Mouse (Mus musculus): ENCODE results near the gene Ppp6r2. TPM values are rescaled to one million over a fixed set of nuclear protein-coding genes. Genes with fewer than 3 reads are reported as not detected.

Ppp6r2 gene
- total RNA-seq (2014; fragmentation: Nextera tagmentation) (9.2 and 10.5 TPM in 2 replicates), total RNA-seq (2017) (5.8 and 6.4 TPM in 2 replicates)

DNA sequence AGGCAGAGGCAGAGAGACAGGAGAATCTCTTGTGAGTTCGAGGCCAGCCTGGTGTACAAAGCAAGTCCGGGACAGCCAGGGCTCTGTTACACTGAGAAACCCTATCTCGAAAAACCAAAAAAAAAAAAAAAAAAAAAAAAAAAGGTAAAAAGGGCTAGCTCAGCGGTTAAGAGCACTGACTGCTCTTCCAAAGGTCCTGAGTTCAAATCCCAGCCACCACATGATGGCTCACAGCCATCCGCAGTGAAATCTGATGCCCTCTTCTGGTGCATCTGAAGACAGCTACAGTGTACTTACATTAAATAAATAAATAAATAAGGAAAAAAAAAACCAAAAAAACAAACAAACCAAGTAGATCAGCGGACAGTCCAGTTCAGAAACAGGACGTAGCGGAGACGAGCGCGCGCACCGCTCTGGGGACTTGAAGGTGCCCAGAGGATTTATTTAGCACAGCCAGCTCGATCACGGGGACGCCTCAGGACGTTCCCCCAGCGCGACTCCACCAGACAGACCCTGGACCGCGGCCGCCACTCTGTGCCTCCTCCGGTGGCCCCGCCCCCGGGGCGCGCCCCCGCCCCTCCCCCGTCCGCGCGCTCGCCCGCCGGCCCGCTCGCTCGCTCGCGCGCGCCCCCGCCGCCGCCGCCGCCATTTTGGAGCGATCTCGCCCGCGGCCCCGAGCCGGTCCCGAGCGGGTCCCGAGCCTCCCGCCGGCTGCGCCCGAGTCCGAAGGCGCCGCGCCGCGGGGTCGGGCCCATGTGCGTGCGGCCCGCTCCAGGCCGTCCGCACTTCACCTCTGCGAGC is at the start of gene Ppp6r2:
Ppp6r2 (plus strand) TSS at position 639 of the 801 bp plus-strand sequence.
- ATAC-seq (replicated peaks; ENCODE audit: poor library complexity, severe bottlenecking) = peak; percentile 70

DNA sequence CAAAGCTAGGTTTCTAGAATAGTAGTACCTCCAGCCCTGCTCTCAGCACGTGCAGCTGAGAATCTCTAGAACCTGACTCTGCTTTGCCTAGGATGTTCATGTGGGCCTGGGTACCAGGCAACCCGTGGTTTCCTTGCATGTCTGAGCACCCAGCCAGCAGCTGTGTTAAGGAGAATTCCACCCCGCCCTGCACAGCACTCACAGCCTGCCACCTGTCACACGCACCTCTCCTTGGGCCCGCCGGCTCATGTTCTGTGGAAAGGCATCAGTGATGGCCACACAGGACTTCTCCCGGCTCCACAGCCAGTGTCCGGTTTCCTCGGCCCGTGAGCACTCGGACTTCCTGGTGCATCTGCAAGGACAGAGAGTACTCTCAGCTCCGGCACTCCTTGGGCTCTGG is 45.9 kb upstream of the Ppp6r2 start:
- ATAC-seq (replicated peaks; ENCODE audit: poor library complexity, severe bottlenecking) = no peak

DNA sequence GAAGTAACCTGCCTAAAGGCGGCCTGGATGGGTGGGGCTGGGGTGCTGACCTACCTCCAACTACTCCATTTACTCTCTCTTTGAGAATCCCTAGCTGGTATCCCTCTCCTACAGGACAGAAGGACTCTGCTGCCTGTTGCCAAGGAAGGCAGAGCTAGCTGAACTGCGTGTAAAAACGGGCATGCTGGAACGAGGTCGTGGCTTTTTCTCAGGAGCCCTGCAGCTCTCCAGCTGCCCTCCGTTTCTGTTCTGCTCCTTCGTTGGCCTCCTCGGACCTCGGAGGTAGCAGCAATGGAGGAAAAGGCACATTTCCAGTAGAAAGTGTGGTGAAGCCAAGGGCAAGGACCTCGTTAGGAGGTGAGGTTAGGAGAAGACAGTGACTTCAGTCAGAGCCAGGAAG is 42.4 kb upstream of the Ppp6r2 start:
- no peak for ATAC-seq (replicated peaks; ENCODE audit: poor library complexity, severe bottlenecking)

DNA sequence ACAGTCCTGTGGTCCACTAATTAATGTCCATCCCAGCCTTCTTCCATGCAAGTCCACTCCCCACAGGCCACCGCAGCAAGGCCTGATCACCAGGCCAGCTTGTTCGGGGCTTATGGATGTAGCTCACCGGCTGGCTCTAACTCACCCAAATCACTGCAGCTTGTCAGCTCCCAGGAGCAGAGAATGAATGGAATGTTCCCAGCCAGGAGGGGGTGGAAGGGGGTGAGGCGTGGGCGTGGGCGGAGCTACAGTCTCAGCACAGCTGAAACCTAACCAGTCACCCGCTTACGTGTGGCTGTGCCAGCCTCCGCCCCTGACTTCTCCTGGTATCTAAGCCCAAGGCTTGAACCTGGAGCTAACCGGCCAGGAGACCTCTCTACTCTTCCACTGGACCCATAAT is 41.9 kb upstream of the Ppp6r2 start:
- ATAC-seq (replicated peaks; ENCODE audit: poor library complexity, severe bottlenecking) = no peak

DNA sequence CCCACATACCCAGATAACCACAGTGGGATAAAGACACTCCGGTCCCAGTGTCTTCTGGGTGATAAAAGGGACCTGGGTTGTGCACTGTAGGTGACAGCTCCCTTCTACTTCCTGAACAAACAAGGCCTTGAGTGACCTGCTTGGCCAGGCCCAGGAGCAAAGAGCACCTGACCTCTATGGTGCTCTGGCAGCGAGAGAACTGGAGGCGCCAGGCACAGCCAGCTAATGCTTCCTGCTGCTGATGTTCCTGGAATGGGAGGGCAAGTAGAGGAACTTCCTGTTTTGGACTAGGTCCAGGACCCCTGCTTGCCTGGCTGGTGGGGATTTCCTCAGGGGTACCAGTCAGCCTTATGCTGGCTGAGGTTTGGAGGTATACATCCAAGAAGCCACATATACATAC is 41.3 kb upstream of the Ppp6r2 start:
- peak; percentile 17; the same call in 1 of the 2 replicates for ATAC-seq (replicated peaks; ENCODE audit: poor library complexity, severe bottlenecking)

DNA sequence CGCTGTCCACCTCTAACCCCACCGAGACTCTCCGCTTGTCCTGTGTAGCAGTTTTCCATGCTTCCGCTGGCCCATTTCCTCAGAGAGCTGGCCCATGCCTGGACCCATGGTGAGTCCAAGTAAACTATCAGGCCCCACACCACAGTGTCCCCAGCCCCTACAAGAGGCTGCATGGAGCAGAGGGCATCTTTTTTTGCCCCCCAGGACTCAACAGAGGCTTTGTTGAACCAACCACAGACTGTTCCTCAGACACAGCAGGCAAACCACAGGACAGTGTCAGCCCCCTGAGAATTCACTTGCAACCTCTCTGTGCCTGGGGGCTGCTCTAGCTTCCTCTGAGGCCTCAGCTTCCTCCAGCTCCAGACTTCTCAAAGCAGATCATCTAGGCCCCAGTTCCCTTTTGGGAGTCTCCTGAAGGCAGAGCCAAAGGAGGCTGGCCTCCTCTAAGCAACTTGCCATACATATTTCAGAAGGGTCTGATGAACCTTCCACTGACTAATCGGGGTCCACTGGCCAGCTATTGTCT is 39.8 kb upstream of the Ppp6r2 start:
- peak; percentile 28 for ATAC-seq (replicated peaks; ENCODE audit: poor library complexity, severe bottlenecking)

DNA sequence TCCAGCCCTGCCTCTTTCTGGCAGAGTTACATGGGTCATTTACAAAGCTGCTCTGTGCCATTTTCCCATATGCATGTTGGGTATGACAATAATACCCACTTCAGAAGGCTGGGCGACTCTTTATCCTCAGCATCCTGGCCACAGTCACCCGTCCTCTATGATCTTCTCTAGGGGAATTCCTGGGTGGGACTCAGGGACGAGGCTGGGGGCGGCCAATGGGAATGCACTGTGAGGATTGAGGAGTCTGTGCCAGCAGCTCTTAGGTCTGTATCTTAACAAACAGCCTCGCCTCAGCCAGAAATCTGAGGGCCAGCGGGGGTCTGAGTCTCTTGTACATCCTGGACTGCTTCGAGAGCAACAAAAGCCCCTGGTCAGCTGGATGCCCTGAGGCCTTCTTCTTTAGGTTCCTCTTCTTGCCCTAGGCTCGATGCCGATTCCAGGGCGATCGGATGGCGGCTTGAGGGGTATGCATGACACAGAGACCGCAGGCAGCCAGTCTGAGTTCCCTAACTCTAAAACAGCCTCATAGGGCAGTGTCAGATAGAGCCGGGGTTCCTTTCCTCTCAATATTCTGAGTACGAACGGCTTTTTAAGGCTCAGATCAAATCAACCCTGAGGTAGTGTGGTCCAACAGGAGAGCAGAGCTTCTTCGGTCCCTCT is 38.9 kb upstream of the Ppp6r2 start:
- peak; percentile 45 for ATAC-seq (replicated peaks; ENCODE audit: poor library complexity, severe bottlenecking)

DNA sequence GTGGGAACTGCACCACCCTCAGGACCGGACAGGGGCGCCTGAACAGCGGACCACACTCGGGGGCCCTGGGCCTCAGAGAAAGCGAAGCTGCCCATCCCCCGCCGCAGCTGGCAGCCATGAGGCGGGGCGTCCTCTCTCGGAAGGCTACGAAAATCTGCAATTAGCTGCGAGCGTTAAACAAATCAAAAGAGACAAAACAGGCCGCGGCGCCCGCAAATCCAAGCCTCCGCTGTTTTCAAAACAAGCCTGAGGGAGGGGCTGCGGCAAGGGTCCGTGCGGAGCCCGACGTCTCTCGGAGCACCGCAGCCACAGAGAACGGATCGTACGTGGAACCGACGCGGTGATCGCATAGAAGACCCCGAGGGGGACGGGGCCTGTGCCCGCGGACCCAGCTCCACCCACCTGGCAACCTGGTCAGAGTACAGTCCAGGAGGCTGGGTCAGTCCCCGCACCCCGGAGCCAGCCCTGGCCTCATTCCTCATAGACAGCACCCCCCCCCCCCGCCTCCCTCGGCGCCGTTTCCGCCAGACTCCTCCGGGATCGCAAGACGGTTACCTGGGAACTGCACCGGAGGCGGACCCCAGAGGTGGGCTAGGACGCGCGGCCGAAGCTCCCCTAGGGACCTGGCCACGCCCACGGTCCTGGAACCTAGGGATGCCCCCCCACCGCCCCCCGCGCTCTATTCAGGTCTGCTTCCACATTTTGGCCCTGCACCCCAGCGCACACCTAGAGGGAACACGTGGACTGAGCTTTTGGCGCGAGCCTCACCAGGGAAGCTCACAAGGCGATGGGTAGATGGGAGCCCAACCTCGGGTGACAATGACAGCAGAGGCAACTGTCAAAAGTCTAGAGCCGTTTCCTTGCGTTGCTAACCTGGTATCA is 38.1 kb upstream of the Ppp6r2 start:
- no peak for ATAC-seq (replicated peaks; ENCODE audit: poor library complexity, severe bottlenecking)

DNA sequence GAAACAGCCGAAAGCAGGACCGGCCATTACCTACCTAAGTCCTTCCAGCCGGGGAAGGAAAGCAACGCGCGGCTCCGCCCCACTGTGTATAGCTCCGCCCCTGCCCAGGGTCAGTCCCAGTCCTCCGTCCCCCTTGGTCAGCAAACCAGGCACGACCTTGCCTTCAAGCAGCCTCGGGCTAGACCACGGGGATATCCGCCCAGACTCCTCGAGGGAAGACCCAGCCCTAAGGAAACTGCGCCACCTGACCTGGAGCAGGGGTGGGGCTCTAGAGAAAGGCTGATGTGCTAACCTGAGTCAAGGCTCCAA is 37.5 kb upstream of the Ppp6r2 start:
- ATAC-seq (replicated peaks; ENCODE audit: poor library complexity, severe bottlenecking) = 0 out of 2 replicates have a peak, but pooled peaks have one; percentile 5

DNA sequence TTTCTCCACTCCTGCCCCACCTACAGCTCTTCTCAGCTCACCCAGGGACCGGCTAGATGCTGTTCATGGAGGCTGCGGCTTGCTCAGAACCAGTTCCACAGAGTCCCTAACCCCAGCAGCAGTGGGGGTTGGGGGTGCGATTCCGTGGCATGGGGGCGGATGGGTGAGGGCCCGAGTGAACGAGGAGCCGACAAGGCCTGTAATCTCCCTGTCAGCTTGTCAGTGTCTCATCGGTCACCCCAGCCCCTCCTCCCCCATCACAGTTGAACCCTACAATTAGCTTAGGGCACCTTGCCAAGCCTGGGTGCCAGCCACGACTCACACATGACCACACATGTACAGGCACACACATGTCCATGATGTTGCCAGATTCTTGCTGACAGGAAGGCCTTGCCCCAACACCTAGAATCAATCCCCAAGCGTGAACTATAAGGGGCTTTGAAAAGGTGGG is 36.4 kb upstream of the Ppp6r2 start:
- ATAC-seq (replicated peaks; ENCODE audit: poor library complexity, severe bottlenecking) = no peak

DNA sequence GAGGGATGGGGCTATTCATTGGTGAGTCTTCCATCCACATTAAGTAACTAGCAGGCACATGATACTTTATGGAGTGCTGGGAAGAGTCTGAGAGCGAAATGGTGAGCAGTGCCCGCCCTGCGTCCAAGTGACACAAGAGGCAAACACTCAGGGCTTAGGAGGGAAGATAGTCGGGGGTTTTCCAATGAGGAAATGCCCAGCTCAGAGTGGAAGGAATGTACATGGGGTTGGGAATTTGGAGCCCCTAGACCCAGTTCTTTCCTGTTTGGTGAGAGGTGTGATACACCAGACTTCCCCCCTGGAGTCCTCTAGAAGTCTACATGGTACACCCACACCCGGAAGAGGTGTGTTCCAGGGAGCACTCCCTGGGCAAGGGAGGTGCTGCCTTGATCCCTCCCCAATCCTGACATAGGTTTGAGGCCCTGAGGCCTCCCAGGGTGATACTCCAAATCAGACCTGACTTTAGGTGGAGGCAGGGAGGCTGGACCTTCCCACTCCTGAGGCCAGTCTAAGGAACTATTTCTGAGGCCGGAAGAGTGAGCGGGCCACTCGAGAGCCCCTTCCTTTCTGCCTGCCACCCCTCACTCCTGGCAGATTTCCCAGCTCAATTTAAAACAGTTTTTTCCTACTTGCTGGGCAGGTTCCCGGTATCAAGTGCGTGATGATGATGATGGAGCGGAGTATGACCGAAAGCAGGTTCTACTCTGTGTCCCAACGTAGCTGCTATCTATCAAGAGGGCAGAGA is 35.8 kb upstream of the Ppp6r2 start:
- no peak for ATAC-seq (replicated peaks; ENCODE audit: poor library complexity, severe bottlenecking)

DNA sequence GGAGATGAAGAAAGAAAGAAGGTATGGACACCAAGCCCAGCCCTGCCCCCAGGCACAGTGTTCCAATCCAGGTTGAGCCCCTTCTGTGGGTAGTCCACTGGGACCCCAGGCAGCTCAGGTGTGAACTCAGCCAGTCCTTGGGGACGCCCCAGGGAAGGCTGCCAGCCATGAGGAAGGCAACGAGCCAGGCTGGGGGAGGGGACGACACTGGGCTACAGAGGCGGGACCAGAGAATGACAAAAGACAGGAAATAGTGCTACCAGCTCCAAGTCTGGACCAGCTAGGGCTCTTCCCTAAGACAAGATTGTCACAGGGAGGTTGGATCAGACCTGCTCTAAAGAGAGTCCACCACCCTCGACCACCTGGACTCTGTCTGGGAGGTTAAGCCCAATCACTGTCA is 34.2 kb upstream of the Ppp6r2 start:
- peak; percentile 12 for ATAC-seq (replicated peaks; ENCODE audit: poor library complexity, severe bottlenecking)

DNA sequence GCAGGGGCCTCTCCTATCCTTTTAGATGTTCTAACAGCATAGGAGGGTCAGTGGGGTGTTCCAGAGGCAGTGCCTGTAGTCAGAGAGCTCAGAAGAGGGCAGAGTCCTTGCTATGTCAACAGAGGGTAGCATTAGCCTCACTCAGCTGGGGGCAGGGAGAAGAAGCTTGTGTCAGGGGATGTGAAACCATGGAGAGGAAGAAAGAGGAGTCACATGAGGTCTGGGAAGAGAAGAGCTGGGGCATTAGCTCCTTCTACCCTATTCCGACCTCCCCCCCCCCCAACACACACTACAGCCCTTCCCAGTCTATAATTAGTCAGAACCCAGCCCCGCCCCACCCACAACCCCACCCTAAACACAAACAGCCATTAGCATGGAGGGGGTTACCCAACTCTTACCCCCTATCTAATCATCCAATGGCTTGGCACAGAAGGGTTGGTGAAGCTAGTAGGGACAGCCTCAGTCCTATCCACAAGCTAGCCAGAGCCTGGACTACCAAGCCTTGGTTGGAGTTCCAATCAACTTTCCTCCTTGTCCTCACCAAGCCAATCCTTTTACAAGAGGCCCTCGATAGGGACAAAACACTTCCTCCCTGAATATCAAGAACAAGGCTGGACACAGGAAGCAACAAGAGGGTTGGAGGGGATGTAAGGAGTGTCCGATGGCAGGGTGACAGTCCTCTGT is 33.6 kb upstream of the Ppp6r2 start:
- peak; percentile 66 for ATAC-seq (replicated peaks; ENCODE audit: poor library complexity, severe bottlenecking)

DNA sequence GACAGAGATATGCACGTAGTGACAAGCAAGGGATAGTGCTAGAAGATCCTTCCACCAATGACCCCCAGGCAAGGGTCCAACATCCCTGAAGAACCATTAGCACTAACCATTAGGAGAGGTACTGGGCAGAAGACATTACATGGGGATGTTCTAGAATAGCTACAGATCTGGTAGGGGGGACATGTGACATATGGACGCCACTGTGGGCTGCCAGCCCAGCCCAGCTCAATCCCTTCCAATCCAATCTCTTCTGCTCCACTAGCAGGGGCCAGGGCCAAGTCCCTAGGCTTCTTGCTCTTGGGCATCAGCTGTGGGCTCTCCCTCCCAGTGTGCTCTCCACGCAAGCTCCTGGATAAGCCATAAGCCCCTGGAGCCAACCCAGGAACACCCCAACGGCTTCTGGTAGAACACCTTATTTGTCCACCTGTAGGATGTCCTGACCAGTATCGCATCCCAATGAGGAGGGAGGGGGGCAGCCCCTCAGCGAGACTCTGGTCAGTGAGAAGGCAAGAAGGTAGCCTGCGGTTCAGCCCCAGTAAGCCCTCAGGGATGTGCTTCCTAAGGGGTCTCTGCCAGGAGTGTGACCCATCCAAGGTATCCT is 33.0 kb upstream of the Ppp6r2 start:
- no peak for ATAC-seq (replicated peaks; ENCODE audit: poor library complexity, severe bottlenecking)

DNA sequence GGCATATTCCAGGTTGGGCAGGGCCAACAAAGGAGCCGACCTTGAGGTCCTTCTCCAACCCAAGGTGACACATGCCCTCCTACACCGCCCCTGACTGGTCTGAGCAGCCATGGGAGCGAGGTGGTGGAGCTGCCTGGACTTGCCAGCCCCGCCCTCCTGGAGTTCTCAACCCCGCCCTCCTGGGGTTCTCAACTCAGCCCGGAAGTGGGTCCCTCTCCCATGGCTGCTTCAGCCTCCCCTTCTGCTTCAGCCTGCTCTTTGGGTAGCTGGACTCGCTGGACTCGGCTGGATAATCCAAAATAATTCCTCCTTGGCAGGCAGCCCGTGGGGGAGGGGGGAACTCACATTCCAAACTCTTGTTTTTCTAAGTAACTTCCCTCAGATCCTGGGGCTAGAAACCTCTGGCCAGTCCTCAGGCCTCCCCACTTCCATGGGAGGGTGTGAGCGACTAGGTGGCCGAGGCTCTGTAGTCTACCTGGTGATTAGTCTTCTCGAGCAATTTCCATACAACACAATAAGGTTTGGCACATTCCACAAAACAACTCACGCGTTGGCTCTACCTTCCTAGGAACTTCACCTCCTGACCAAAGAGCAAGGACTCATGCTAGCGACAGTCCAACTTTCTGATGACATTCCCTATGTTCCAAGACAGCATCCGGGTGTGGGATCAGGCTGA is 32.3 kb upstream of the Ppp6r2 start:
- peak; percentile 28 for ATAC-seq (replicated peaks; ENCODE audit: poor library complexity, severe bottlenecking)

DNA sequence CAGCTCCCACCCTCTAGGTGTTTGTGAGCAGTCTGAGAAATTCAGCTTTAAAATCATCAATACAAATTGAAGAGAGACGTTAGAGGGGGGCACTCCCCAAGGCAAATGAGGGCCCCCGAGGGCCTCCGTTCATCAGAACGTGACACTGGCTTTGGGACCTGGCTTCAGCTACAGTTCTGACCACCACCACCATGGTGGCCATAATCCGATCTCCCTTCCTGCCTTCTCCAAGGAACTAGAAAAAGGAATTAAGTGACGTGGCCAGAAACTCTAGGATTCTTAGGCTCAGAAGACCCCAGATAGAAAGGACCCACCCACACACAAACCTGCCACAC is 31.8 kb upstream of the Ppp6r2 start:
- no peak for ATAC-seq (replicated peaks; ENCODE audit: poor library complexity, severe bottlenecking)

DNA sequence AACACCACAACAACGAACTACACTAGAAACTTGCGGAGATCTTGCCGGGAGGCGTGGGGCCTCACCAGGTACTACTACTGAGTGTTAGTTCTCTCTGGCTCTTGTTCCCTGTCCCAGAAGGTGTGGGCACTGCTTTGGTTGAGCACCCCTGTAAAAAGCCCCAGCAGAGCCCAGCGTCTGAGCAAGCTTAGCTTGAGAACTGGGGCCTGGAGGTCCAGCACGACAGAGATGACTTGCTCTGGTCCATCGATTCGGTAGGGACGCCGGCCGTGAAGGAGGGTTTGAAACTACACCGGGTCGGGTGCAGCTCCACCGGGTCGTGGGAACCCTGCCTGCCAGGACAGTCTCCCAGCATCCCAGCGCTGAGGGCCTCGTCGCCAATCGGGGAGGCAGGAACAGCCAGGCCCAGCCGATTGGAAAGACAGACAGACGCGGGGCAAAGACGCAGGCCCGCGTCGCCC is 31.2 kb upstream of the Ppp6r2 start:
- ATAC-seq (replicated peaks; ENCODE audit: poor library complexity, severe bottlenecking) = no peak

DNA sequence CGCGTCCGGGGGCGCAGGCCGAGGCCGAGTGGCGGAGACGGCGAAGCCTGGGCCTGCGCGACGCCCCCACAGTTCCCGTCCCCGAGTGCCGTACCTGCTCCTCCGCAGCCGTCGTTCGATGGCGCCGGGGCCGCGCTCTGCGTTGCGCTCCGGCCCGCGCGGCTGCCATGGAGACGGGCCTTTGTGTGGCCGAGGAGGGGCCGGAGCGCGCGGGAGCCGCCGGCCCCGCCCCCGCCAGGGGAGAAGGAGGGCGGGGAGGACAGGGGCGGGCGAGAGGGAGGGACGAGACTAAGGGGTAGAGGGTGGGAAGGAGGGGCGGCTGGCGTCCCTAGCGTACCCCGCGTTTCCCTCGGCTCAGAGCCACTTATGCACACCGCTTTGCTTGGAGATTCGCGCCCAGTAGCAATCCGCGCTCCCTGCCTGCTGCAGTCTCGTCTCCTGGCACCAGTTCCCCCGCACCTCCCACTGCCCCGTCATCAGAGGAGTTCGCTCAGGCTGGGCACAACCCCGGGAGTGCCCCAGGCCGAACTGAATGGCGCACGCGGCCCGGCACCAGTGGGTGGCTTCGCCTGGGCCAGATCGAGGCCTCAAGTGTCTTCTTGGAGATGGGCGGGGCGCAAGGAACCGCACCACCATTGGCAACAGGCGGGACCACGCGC is 30.7 kb upstream of the Ppp6r2 start, which contains the start of gene Plxnb2:
Plxnb2 (minus strand) TSS at position 218 of the 659 bp plus-strand sequence.
- peak; percentile 14 for ATAC-seq (replicated peaks; ENCODE audit: poor library complexity, severe bottlenecking)

Measured in granulocyte monocyte progenitor cell, adult 5-6 weeks (primary cell).